Mouse (Mus musculus) left cerebral cortex, postnatal 25 days (tissue): Measurements from ENCODE around the gene B4gat1. TPM values are rescaled to one million over a fixed set of nuclear protein-coding genes. Genes with fewer than 3 reads are reported as not detected.

Source experiments
- DNase-seq, 2 experiments: peaks; one replicate each; pipeline ENCODE4 v3.0.0; 2022; ENCODE audit warnings: low spot score in 2 of 2, mixed read lengths in 1 of 2
- intact Hi-C: fragments of 180-260 bp; cut with DNase I; formaldehyde crosslinking; loops from one replicate; pipeline ENCODE4 v1.15.1; 2025
- total RNA-seq, 2 experiments: library from RNA; stranded (reverse); gene quantifications; 2 replicates each; pipeline ENCODE4 v1.2.3; 2021

The B4gat1 gene
- total RNA-seq, 2 experiments from 2014 or later: 126 to 132 TPM

- intact Hi-C loops: no loop called here
- no peak for DNase-seq
These were observed 14.2 kb downstream of the B4gat1 start for GRCm38 (mm10) chr19:5052853-5053252.

GRCm38 (mm10) chr19:5053909-5054308 is 15.3 kb downstream of the B4gat1 start:
- intact Hi-C loops: no loop called here
- DNase-seq: peak in 1 of 2 experiments; percentile 51

- intact Hi-C loops: loop anchor here (2.0 kb wide), 1 partner anchor 17 kb away; no protein-coding TSS in a partner anchor
These were observed 17.6 kb downstream of the B4gat1 start for GRCm38 (mm10) chr19:5056251-5056650.

GRCm38 (mm10) chr19:5057876-5058775 is 19.5 kb downstream of the B4gat1 start:
- intact Hi-C loops: loop anchor here (2.0 kb wide), 1 partner anchor 15 kb away; no protein-coding TSS in a partner anchor
- DNase-seq: no peak

More at GRCm38 (mm10) chr19:5056251-5056650, 17.6 kb downstream of the B4gat1 start:
- no peak for DNase-seq

- DNase-seq: no peak
- intact Hi-C loops: no loop called here
These were observed 20.5 kb downstream of the B4gat1 start for GRCm38 (mm10) chr19:5058801-5059771.

- no peak for DNase-seq
- intact Hi-C loops: no loop called here
These were observed 22.0 kb downstream of the B4gat1 start for GRCm38 (mm10) chr19:5060365-5061330.

GRCm38 (mm10) chr19:5062041-5062440 is 23.4 kb downstream of the B4gat1 start:
- intact Hi-C loops: no loop called here
- no peak for DNase-seq

- intact Hi-C loops: no loop called here
- DNase-seq: no peak
These were observed 23.8 kb downstream of the B4gat1 start for GRCm38 (mm10) chr19:5062446-5062845.

GRCm38 (mm10) chr19:5065104-5065503 is 26.5 kb downstream of the B4gat1 start:
- intact Hi-C loops: no loop called here
- DNase-seq: no peak

GRCm38 (mm10) chr19:5067040-5067799 is 28.6 kb downstream of the B4gat1 start:
- intact Hi-C loops: no loop called here
- DNase-seq: no peak

GRCm38 (mm10) chr19:5067867-5068569 is 29.4 kb downstream of the B4gat1 start, which contains the start of gene Cd248:
Gene Cd248 (plus strand): TSS chr19:5068078.
- peak in 1 of 2 experiments; percentile 17 for DNase-seq
- intact Hi-C loops: no loop called here

- intact Hi-C loops: no loop called here
- DNase-seq: no peak
These were observed 30.1 kb downstream of the B4gat1 start for GRCm38 (mm10) chr19:5068570-5069234.

GRCm38 (mm10) chr19:5069486-5069885 is 30.9 kb downstream of the B4gat1 start:
- intact Hi-C loops: no loop called here
- no peak for DNase-seq

- intact Hi-C loops: loop anchor here (5.0 kb wide), 1 partner anchor 53 kb away; no protein-coding TSS in a partner anchor
- DNase-seq: no peak
These were observed 31.4 kb downstream of the B4gat1 start for GRCm38 (mm10) chr19:5069978-5070377.

GRCm38 (mm10) chr19:5071077-5071476 is 32.5 kb downstream of the B4gat1 start:
- intact Hi-C loops: loop anchor here (5.0 kb wide), 1 partner anchor 54 kb away; no protein-coding TSS in a partner anchor
- no peak for DNase-seq

- DNase-seq: peak in 1 of 2 experiments; percentile 48
- intact Hi-C loops: loop anchor here (2.0 to 5.0 kb wide), 2 partner anchors 15 to 54 kb away; no protein-coding TSS in a partner anchor
These were observed 33.1 kb downstream of the B4gat1 start for GRCm38 (mm10) chr19:5071545-5072369.
